20 mouse cellular contexts compared by ENCODE assay signal in the genomic region with DNA sequence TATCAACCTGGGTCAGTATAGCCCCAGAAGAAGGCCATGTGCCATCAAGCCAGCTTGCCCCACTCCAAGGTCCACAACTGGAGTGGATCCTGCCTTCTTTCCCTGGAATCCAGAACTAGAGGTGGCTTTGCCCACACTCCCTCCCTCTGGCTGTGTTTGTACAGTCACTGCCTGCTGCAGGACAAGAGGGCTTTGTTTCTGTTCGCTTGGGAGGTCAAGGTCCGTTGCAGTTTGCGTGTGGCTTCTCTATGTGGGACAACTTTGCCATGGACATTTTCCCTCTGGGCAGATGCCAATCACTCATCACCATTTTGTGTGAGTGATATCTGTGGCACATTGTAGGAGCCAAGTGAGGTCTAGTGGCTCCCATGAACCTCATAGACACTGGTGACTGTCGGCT.
DNase-seq lines count a peak whose midpoint lies in the region; ATAC-seq and TF ChIP-seq lines count a peak whose summit lies in the region.
"Had no signal": no experiment of that assay in that cellular context is flagged by ENCODE, and none has a peak within 500 bp of the region (broad histone marks: within the 10 kb centered on the region; RNA-seq: fewer than 3 reads in every experiment).

No protein-coding gene starts in this region.

- TF ChIP-seq CTCF in lung, postnatal 0 days (IDR thresholded peaks at IDR 0.05), result no peak

- peaks cover 11% of the 10 kb centered on the region; the same call in 1 of the 2 replicates for H3K27me3 ChIP-seq in liver, embryonic 12.5 days (replicated peaks)
- H3K27me3 ChIP-seq in liver, embryonic 11.5 days (replicated peaks; ENCODE audit: control insufficient read depth, insufficient read depth, low read length), result no peaks in the 10 kb centered on the region; the same call in 1 of the 2 replicates
- H3K27me3 ChIP-seq in liver, embryonic 13.5 days, result no peaks in the 10 kb centered on the region
- no peaks in the 10 kb centered on the region for H3K27me3 ChIP-seq in stomach, embryonic 16.5 days (ENCODE audit: control insufficient read depth, insufficient read depth, low read length)
- no peaks in the 10 kb centered on the region for H3K27me3 ChIP-seq in hindbrain, embryonic 13.5 days
- H3K27me3 ChIP-seq in lung, postnatal 0 days (replicated peaks; ENCODE audit: insufficient read depth, low read length), result no peaks in the 10 kb centered on the region
- H3K27me3 ChIP-seq: embryonic facial prominence, embryonic 13.5 days; heart, embryonic 15.5 days; hindbrain, embryonic 12.5 days; limb, embryonic 15.5 days had no signal

- H3K4me3 ChIP-seq in liver, embryonic 12.5 days, result no peak overlapping the region
- no peak overlapping the region for H3K4me3 ChIP-seq in liver, embryonic 11.5 days (ENCODE audit: low read depth, low read length)
- no peak overlapping the region for H3K4me3 ChIP-seq in liver, embryonic 13.5 days (replicated peaks)
- H3K4me3 ChIP-seq in stomach, embryonic 16.5 days (replicated peaks; ENCODE audit: low read length), result no peak overlapping the region
- H3K4me3 ChIP-seq in hindbrain, embryonic 13.5 days, result no peak overlapping the region
- H3K4me3 ChIP-seq in lung, postnatal 0 days (ENCODE audit: low read depth, low read length), result no peak overlapping the region
- H3K4me3 ChIP-seq: embryonic facial prominence, embryonic 13.5 days; heart, embryonic 15.5 days; hindbrain, embryonic 12.5 days; limb, embryonic 15.5 days had no signal

- intact Hi-C loops in heart, postnatal 25 days (cut with DNase I), result no loop called here

- peaks cover 8% of the 10 kb centered on the region; the same call in 1 of the 2 replicates for H3K4me1 ChIP-seq in liver, embryonic 12.5 days
- peaks cover 4% of the 10 kb centered on the region for H3K4me1 ChIP-seq in liver, embryonic 11.5 days (replicated peaks; ENCODE audit: control insufficient read depth, insufficient read depth, low read length)
- H3K4me1 ChIP-seq in liver, embryonic 13.5 days (replicated peaks), result peaks cover 10% of the 10 kb centered on the region
- H3K4me1 ChIP-seq in stomach, embryonic 16.5 days (ENCODE audit: control insufficient read depth, insufficient read depth, low read length), result peaks cover 28% of the 10 kb centered on the region
- peaks cover 48% of the 10 kb centered on the region for H3K4me1 ChIP-seq in hindbrain, embryonic 13.5 days (replicated peaks)
- H3K4me1 ChIP-seq in lung, postnatal 0 days (ENCODE audit: insufficient read depth, low read depth, low read length), result peaks cover 12% of the 10 kb centered on the region; the same call in 1 of the 2 replicates

- TF ChIP-seq EP300 in lung, postnatal 0 days (IDR thresholded peaks at IDR 0.05), result no peak

- H3K4me2 ChIP-seq in liver, embryonic 12.5 days, result no peak overlapping the region
- no peak overlapping the region for H3K4me2 ChIP-seq in liver, embryonic 11.5 days
- no peak overlapping the region for H3K4me2 ChIP-seq in liver, embryonic 13.5 days
- no peak overlapping the region for H3K4me2 ChIP-seq in stomach, embryonic 16.5 days (ENCODE audit: low read depth, low read length)
- H3K4me2 ChIP-seq in hindbrain, embryonic 13.5 days, result no peak overlapping the region
- no peak overlapping the region for H3K4me2 ChIP-seq in lung, postnatal 0 days (replicated peaks; ENCODE audit: low read depth, low read length)
- H3K4me2 ChIP-seq: embryonic facial prominence, embryonic 13.5 days; heart, embryonic 15.5 days; hindbrain, embryonic 12.5 days; limb, embryonic 15.5 days had no signal

- peak; percentile 43 for DNase-seq in heart, postnatal 4 days
- no peak for DNase-seq in heart, postnatal 25 days (ENCODE audit: low spot score)
- no peak for DNase-seq in liver, embryonic 11.5 days (ENCODE audit: low spot score)
- no peak for DNase-seq in liver, embryonic 13.5 days
- DNase-seq in lung, postnatal 0 days (ENCODE audit: low spot score), result no peak
- DNase-seq: adrenal gland, postnatal 36 days; cerebellum, adult 9-10 months; gastrocnemius, postnatal 36 days; kidney, adult 18-20 months; layer of hippocampus, adult 9-11 months; lung, postnatal 36 days; right cerebral cortex, postnatal 14 days; thymus, postnatal 25 days had no signal

- WGBS in liver, embryonic 12.5 days (ENCODE audit: insufficient replicate concordance), result 76% methylated on average over 4 of the region's 4 CpGs
- 81% methylated on average over 4 of the region's 4 CpGs for WGBS in liver, embryonic 11.5 days
- 67% methylated on average over 4 of the region's 4 CpGs for WGBS in liver, embryonic 13.5 days (ENCODE audit: insufficient replicate concordance)
- WGBS in stomach, embryonic 16.5 days, result 68% methylated on average over 4 of the region's 4 CpGs
- 43% methylated on average over 4 of the region's 4 CpGs for WGBS in hindbrain, embryonic 13.5 days
- WGBS in lung, postnatal 0 days, result 61% methylated on average over 4 of the region's 4 CpGs

- peak; percentile 38 for ATAC-seq in liver, embryonic 12.5 days
- no peak; the same call in 1 of the 2 replicates for ATAC-seq in liver, embryonic 11.5 days (replicated peaks; ENCODE audit: low FRiP score)
- ATAC-seq in liver, embryonic 13.5 days (ENCODE audit: low read depth), result peak; percentile 41; the same call in 1 of the 2 replicates
- ATAC-seq in stomach, embryonic 16.5 days (ENCODE audit: insufficient read depth, low FRiP score), result peak; percentile 41; the same call in 1 of the 2 replicates
- no peak for ATAC-seq in hindbrain, embryonic 13.5 days (ENCODE audit: low FRiP score)
- no peak for ATAC-seq in lung, postnatal 0 days

- H3K9ac ChIP-seq in liver, embryonic 12.5 days, result no peak overlapping the region
- no peak overlapping the region for H3K9ac ChIP-seq in liver, embryonic 11.5 days (ENCODE audit: low read depth, low read length)
- no peak overlapping the region for H3K9ac ChIP-seq in liver, embryonic 13.5 days
- no peak overlapping the region for H3K9ac ChIP-seq in stomach, embryonic 16.5 days (ENCODE audit: low read length)
- no peak overlapping the region for H3K9ac ChIP-seq in hindbrain, embryonic 13.5 days
- no peak overlapping the region for H3K9ac ChIP-seq in lung, postnatal 0 days (replicated peaks; ENCODE audit: low read depth)
- H3K9ac ChIP-seq: embryonic facial prominence, embryonic 13.5 days; heart, embryonic 15.5 days; hindbrain, embryonic 12.5 days; limb, embryonic 15.5 days had no signal

- H3K36me3 ChIP-seq in liver, embryonic 12.5 days, result no peaks in the 10 kb centered on the region
- no peaks in the 10 kb centered on the region for H3K36me3 ChIP-seq in liver, embryonic 11.5 days (ENCODE audit: control insufficient read depth, insufficient read depth, low read length)
- H3K36me3 ChIP-seq in liver, embryonic 13.5 days, result no peaks in the 10 kb centered on the region
- H3K36me3 ChIP-seq in stomach, embryonic 16.5 days (ENCODE audit: control insufficient read depth, insufficient read depth, low read length), result no peaks in the 10 kb centered on the region
- H3K36me3 ChIP-seq in hindbrain, embryonic 13.5 days, result no peaks in the 10 kb centered on the region
- no peaks in the 10 kb centered on the region for H3K36me3 ChIP-seq in lung, postnatal 0 days (ENCODE audit: insufficient read depth, low read length)
- H3K36me3 ChIP-seq: embryonic facial prominence, embryonic 13.5 days; heart, embryonic 15.5 days; hindbrain, embryonic 12.5 days; limb, embryonic 15.5 days had no signal

- no peaks in the 10 kb centered on the region for H3K9me3 ChIP-seq in liver, embryonic 12.5 days (replicated peaks)
- no peaks in the 10 kb centered on the region for H3K9me3 ChIP-seq in liver, embryonic 11.5 days (ENCODE audit: control insufficient read depth, low read length)
- H3K9me3 ChIP-seq in liver, embryonic 13.5 days (replicated peaks), result no peaks in the 10 kb centered on the region
- no peaks in the 10 kb centered on the region for H3K9me3 ChIP-seq in stomach, embryonic 16.5 days (replicated peaks; ENCODE audit: control insufficient read depth, low read length)
- no peaks in the 10 kb centered on the region for H3K9me3 ChIP-seq in hindbrain, embryonic 13.5 days
- no peaks in the 10 kb centered on the region for H3K9me3 ChIP-seq in lung, postnatal 0 days (ENCODE audit: low read length)
- H3K9me3 ChIP-seq: embryonic facial prominence, embryonic 13.5 days; heart, embryonic 15.5 days; hindbrain, embryonic 12.5 days; limb, embryonic 15.5 days had no signal

- H3K27ac ChIP-seq in liver, embryonic 12.5 days, result no peak overlapping the region
- no peak overlapping the region for H3K27ac ChIP-seq in liver, embryonic 11.5 days (ENCODE audit: low read depth, low read length)
- H3K27ac ChIP-seq in liver, embryonic 13.5 days, result no peak overlapping the region
- H3K27ac ChIP-seq in stomach, embryonic 16.5 days (ENCODE audit: low read length), result peak overlapping the region; percentile 73
- no peak overlapping the region for H3K27ac ChIP-seq in hindbrain, embryonic 13.5 days
- H3K27ac ChIP-seq in lung, postnatal 0 days (ENCODE audit: low read length), result no peak overlapping the region
- H3K27ac ChIP-seq: embryonic facial prominence, embryonic 13.5 days; heart, embryonic 15.5 days; hindbrain, embryonic 12.5 days; limb, embryonic 15.5 days had no signal

Comparison
In these comparisons a context has a peak if more than half of its experiments do, and no peak if none do; other contexts are left out.
1. ATAC-seq: peak in liver, embryonic 12.5 days (single experiment), liver, embryonic 13.5 days (single experiment) and stomach, embryonic 16.5 days (single experiment); none in liver, embryonic 11.5 days (single experiment), hindbrain, embryonic 13.5 days (single experiment) and lung, postnatal 0 days (single experiment).